Mouse (Mus musculus) myocyte (in vitro differentiated cells): ENCODE measurements around the gene Slc2a1.

Source experiments
- CEBPB ChIP-seq: IDR thresholded peaks from 2 replicates; pipeline ENCODE4 v1.6.1; 2011; ENCODE audit warnings: mild to moderate bottlenecking, moderate library complexity; ENCODE audit not compliant: poor library complexity, insufficient read depth, severe bottlenecking
- E2F4 ChIP-seq: IDR thresholded peaks from one replicate; pipeline ENCODE4 v1.6.1; 2011; ENCODE audit warnings: mild to moderate bottlenecking, control low read depth, moderate library complexity; ENCODE audit not compliant: insufficient read depth

DNA sequence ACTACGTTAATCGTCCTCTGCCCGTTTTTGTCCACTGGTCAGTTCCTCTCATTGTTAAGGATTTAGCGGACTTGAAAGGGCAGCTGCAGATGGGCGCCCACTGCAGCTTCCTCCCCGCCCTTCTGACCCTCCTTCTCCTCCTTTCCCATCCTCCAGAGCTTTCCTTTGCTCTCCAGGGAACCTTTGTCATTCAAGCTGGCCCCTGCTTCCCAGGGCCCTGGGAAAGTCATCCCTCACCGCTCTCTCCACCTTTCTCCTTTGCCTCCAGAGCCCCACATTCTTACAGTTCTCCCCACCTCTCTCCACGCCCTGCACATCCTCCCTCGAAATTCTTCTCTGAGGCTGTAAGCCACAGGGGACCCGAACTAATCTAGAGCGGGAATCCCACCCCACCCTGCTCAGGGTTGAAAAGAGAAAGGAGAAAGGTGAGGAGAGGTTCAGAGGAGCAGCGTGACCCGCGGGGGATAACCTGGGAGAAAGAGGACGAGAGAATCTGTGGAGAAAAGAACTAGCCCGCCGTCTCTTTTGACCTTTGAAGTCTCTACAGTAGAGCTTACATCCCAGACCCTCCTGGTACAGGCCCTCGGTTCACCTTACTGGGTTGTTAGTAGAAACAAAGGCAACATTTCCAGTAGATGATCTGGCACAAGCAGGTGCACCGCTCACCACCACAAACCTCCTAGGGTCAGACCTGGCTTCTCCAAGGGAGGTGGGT is 36.7 kb upstream of the Slc2a1 start:
- TF ChIP-seq E2F4 (no peak), CEBPB (no peak)
